In the genomic region with DNA sequence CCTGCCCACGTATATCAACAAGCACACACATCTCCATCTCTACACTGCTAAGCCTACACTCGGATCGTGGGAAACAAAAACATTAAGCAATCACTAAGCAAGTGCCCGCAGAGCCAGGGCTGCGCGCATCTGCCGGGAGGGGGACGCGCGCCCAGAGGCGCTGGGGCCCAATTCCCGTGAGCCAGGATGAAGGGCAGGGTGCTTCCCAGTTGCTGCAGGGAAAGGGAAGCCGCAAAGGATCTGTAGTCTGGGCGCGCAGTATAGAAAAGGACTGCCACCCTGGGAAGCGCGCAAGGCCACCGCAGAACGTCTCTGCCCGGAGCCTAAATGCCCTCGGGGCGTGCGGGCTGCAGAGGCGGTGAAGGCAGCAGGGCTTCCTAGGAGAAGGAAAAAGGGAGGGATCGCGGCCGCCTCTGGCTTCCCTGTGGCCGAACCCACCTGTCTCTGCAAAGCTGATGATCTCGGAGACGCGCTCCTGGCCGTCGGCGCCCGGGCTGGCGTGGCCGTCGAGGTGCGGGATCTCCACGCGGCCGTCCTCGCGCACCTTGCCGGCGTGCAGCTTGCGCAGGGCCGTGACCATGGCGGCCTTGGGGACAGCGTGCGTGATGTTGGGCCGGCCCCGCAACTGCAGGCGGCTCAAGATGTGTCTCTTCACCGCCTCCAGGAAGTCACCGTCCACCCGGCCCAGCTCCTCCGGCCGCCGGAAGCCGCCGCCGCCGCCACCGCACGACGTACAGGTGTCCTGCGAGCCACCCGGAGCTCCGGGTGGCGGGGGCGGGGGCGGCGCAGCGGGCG, we compare ENCODE assay signal across 8 mouse cellular contexts. TPM values are rescaled to one million over a fixed set of nuclear protein-coding genes. Genes with fewer than 3 reads are reported as not detected.
DNase-seq lines count a peak whose midpoint lies in the region; ATAC-seq and TF ChIP-seq lines count a peak whose summit lies in the region.

No protein-coding gene starts in this region.

- H3K27ac ChIP-seq in heart, embryonic 10.5 days, result peak overlapping the region; percentile 69
- H3K27ac ChIP-seq in testis, adult 2 months (ENCODE audit: control insufficient read depth, insufficient read depth, low read depth, low read length), result peak overlapping the region; percentile 42; the same call in 1 of the 2 replicates
- H3K27ac ChIP-seq in intestine, embryonic 14.5 days (ENCODE audit: low read depth), result no peak overlapping the region
- no peak overlapping the region for H3K27ac ChIP-seq in neural tube, embryonic 11.5 days (ENCODE audit: low read depth, low read length)

- peak overlapping the region; percentile 100 for H3K4me2 ChIP-seq in intestine, embryonic 14.5 days (ENCODE audit: low read length)
- peak overlapping the region; percentile 98 for H3K4me2 ChIP-seq in neural tube, embryonic 11.5 days (ENCODE audit: low read depth)

- no peak for DNase-seq in heart, embryonic 10.5 days (ENCODE audit: low spot score)
- no peak for DNase-seq in heart, postnatal 4 days
- no peak for DNase-seq in testis, postnatal 14 days (ENCODE audit: low spot score)
- DNase-seq in intestine, embryonic 14.5 days (ENCODE audit: low spot score), result peak; percentile 65
- DNase-seq in neural tube, embryonic 11.5 days (ENCODE audit: low spot score), result no peak
- no peak for DNase-seq in thymus, postnatal 14 days
- no peak for DNase-seq in ovary, adult 18-20 months (ENCODE audit: low spot score)

- 2% methylated on average over 76 of the region's 76 CpGs for WGBS in heart, embryonic 10.5 days
- WGBS in intestine, embryonic 14.5 days, result 2% methylated on average over 76 of the region's 76 CpGs
- 3% methylated on average over 57 of the region's 76 CpGs for WGBS in neural tube, embryonic 11.5 days

- H3K4me1 ChIP-seq in heart, embryonic 10.5 days, result peaks cover 44% of the 10 kb centered on the region
- H3K4me1 ChIP-seq in testis, adult 2 months (ENCODE audit: control insufficient read depth, insufficient read depth, low read length), result peaks cover 27% of the 10 kb centered on the region
- peaks cover 7% of the 10 kb centered on the region for H3K4me1 ChIP-seq in intestine, embryonic 14.5 days (replicated peaks; ENCODE audit: control insufficient read depth, insufficient read depth, low read length)
- peaks cover 13% of the 10 kb centered on the region for H3K4me1 ChIP-seq in neural tube, embryonic 11.5 days (ENCODE audit: control insufficient read depth, insufficient read depth, low read length)

- no peak overlapping the region for H3K9ac ChIP-seq in intestine, embryonic 14.5 days (ENCODE audit: low read length)
- peak overlapping the region; percentile 61 for H3K9ac ChIP-seq in neural tube, embryonic 11.5 days (ENCODE audit: low read length)

- H3K4me3 ChIP-seq in heart, embryonic 10.5 days, result peak overlapping the region; percentile 73
- H3K4me3 ChIP-seq in testis, adult 2 months (ENCODE audit: control insufficient read depth, low read depth, low read length), result peak overlapping the region; percentile 71
- peak overlapping the region; percentile 58 for H3K4me3 ChIP-seq in intestine, embryonic 14.5 days (ENCODE audit: low read depth, low read length)
- peak overlapping the region; percentile 60 for H3K4me3 ChIP-seq in neural tube, embryonic 11.5 days (ENCODE audit: low read depth, low read length)

- ATAC-seq in intestine, embryonic 14.5 days (replicated peaks; ENCODE audit: low FRiP score, low TSS enrichment, low read depth), result peak; percentile 12
- ATAC-seq in neural tube, embryonic 11.5 days (ENCODE audit: insufficient read depth, low FRiP score, low TSS enrichment), result peak; percentile 7; the same call in 1 of the 2 replicates

- no peaks in the 10 kb centered on the region for H3K36me3 ChIP-seq in heart, embryonic 10.5 days
- no peaks in the 10 kb centered on the region for H3K36me3 ChIP-seq in testis, adult 2 months (ENCODE audit: control insufficient read depth, insufficient read depth, low read length)
- no peaks in the 10 kb centered on the region for H3K36me3 ChIP-seq in intestine, embryonic 14.5 days (ENCODE audit: control insufficient read depth, insufficient read depth, low read length)
- no peaks in the 10 kb centered on the region for H3K36me3 ChIP-seq in neural tube, embryonic 11.5 days (ENCODE audit: control insufficient read depth, insufficient read depth, low read length)

- no peak for TF ChIP-seq POLR2A in testis, adult 2 months (IDR thresholded peaks at IDR 0.05; ENCODE audit: control insufficient read depth, low read depth, low read length)

- no peak for TF ChIP-seq CTCF in testis, adult 2 months (IDR thresholded peaks at IDR 0.05; ENCODE audit: control insufficient read depth, insufficient read depth, insufficient replicate concordance, low read depth, low read length)

- H3K9me3 ChIP-seq in heart, embryonic 10.5 days, result no peaks in the 10 kb centered on the region
- no peaks in the 10 kb centered on the region for H3K9me3 ChIP-seq in intestine, embryonic 14.5 days (ENCODE audit: control insufficient read depth, low read length)
- H3K9me3 ChIP-seq in neural tube, embryonic 11.5 days (ENCODE audit: control insufficient read depth, low read length), result no peaks in the 10 kb centered on the region

- H3K27me3 ChIP-seq in heart, embryonic 10.5 days (ENCODE audit: insufficient read depth, poor library complexity, severe bottlenecking), result peaks cover 96% of the 10 kb centered on the region
- H3K27me3 ChIP-seq in testis, adult 2 months (ENCODE audit: control insufficient read depth, insufficient read depth, low read length), result no peaks in the 10 kb centered on the region
- H3K27me3 ChIP-seq in intestine, embryonic 14.5 days (replicated peaks; ENCODE audit: control insufficient read depth, insufficient read depth, low read length), result peaks cover 86% of the 10 kb centered on the region
- H3K27me3 ChIP-seq in neural tube, embryonic 11.5 days (ENCODE audit: control insufficient read depth, insufficient read depth, low read length), result peaks cover 74% of the 10 kb centered on the region

RNA-seq across cellular contexts. Expression of gene Inhbb, which starts 1.7 kb away (rescaled TPM):
- polyA plus RNA-seq in heart, embryonic 10.5 days (2016; fragmentation: Nextera tagmentation; extraction: Ambion mirVana), result 0.08 and 0.12 TPM in 2 replicates
- 1 to 10 TPM; 1.4 to 1.8 TPM for total RNA-seq in heart, postnatal 4 days (2021)
- 7.3 and 8.8 TPM in 2 replicates for polyA plus RNA-seq in testis, adult 2 months (2012; rRNA removed)
- polyA plus RNA-seq in intestine, embryonic 14.5 days (2014; fragmentation: Nextera tagmentation; extraction: Ambion mirVana), result 0.05 and 0.08 TPM in 2 replicates
- 0.51 and 0.64 TPM in 2 replicates for polyA plus RNA-seq in neural tube, embryonic 11.5 days (2014; fragmentation: Nextera tagmentation; extraction: Ambion mirVana)

Comparison
In these comparisons a context has a peak if more than half of its experiments do, and no peak if none do; other contexts are left out.
1. H3K27ac ChIP-seq: peak in heart, embryonic 10.5 days (single experiment) and testis, adult 2 months (single experiment); none in intestine, embryonic 14.5 days (single experiment) and neural tube, embryonic 11.5 days (single experiment).
2. Peak in every context shown above with its lines, with median percentiles within 50 percentile points of each other: H3K4me3 ChIP-seq.